Mouse (Mus musculus) T-cell, adult 2 months (primary cell): ENCODE measurements around the gene Cacng5.

Experiments used
- DNase-seq: peaks from one replicate; pipeline ENCODE4 v3.0.0; 2022; ENCODE audit warnings: low spot score

Gene Cacng5

DNA sequence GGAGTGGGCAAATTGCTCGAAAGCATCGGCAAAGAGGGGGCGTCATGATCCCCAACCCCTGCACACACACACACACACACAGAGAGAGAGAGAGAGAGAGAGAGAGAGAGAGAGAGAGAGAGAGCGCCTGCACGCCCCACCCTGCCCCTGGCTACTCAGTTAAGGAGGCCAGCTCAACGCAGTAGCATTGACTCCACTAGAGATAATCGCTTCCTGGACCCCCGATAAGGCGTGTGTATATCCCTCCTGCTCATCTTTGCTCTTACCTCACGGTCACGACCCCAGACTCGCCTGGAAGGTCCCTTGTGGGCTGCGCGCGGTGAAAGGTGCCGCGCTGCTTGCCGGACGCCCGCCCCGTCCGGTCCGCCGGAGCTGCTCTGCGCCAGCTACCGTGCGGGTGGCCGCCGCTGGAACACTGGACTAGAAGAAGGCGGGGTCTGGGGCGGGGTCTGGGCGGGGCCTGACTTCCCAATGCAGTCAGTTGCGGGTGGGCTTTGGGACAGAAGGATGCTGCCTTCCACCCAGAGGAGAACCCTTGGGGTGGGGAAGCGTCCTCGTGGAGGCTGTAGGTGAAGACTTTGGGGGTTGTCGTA, at the start of gene Cacng5:
Cacng5 (minus strand) TSS at position 422 of the 593 bp plus-strand sequence.
- no peak for DNase-seq

DNA sequence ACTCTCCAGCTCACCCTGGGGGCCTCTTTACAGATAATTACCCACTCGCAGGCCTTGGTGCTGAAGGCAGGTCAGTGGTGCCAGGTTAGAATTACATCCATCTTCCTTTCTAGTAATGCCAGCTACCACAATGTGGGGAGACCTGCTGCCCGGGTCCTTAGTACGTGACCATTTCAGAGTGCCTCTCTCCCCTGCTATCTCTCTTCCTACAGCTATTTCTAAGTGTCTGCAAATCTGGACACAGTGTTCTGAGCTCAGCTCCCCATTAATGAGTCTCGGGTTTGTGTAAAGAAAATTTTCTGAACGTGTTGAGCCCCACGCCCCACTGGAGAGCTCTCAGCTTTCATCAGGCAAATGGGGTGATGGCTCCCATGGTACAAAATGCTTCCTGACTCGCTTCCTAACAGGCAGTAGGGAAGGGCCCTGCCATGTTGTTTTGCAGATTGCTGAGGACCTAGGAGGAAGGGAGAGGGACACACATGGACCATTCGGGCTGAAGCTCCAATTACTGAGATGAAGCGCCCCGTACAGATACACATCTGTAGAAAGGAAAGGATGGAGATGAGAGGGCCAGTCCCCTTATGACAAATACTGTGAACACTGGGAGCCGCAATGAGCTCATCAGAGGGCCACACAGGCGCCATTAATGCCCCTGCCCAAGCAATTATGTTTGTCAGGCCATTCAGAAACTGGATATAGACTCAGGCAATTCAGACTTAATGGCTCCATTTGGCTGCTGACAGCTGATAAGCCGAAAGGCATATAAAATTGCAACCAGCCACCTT, 42.9 kb upstream of the Cacng5 start:
- DNase-seq = no peak

DNA sequence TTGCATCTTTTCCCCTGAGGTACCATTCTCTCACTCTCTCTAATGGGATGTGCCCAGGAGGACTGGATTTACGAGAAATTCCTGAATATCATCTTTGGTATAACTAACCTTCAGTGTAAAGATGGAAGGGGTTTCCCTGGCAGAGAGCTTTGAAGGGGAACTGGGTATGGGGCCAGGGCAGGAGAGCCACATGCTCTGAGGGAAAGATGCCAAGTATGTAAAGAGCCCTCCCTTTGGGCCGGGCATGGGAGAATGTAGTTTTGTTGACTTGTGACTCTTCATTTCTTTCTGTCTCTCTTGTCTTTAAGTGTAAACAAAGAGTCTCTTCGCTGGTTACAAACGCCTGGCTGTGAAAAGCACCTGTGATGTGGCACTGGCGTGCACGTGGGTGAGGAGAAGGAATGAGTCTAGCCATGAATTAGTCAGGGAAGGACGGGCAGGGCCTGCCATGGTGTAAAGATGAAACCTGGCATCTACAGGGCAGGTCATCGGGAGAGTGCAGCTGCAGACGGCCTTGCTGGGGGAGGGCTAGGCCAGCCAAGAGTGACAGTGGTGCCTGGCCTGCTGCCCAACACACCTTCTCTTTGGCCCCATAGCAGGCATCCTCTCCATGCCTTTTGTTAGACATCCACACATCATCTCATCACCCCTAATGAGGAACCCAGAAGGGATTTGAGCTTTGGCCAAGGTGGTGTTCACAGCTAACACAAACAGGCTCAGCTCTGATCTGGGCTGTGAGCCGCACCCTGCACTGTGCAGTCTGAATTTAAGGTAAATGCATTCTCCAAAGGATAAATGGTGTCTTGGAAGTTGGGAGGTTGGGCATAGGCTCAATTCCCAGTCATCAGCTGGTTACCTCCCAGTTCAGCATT, 40.6 kb upstream of the Cacng5 start:
- DNase-seq = no peak

DNA sequence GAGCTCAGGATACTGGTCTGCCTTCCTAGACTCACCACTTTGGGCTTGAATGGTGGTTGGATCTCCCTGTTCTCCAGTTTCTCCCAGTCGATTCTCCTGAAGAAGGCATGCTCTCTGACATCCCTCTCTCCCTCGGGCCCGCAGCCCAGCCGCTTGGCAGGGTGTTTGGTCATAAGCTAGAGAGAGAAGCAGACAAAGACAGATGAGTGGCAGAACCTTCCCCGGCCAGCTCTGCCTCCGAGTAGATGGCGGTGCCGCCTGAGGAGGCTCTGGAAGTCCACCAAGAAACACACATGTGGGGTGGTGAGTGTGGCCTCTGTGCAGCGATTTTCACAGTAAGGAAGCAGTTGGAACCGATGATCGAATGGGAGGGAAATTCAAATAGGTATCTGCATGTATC, 36.6 kb upstream of the Cacng5 start:
- DNase-seq = no peak

DNA sequence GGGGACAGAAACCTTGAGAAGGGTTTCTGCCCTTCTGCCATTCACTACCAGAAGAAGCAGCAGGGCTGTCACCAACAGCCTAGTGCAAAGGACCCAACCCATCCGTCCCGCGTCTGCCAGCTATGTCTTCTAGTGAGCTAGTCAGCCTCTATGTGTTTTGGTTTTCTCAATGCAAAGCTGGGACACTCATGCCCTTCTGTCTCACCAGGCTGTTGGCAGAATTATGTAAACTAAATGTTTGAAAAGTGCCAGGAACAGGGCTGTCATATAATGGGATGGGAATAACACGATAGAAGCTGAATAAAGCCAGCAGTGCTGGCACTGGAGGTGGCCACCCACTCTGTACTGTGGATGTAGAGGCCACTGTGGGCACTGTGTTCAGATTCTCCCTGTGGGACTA, 35.8 kb upstream of the Cacng5 start:
- no peak for DNase-seq

DNA sequence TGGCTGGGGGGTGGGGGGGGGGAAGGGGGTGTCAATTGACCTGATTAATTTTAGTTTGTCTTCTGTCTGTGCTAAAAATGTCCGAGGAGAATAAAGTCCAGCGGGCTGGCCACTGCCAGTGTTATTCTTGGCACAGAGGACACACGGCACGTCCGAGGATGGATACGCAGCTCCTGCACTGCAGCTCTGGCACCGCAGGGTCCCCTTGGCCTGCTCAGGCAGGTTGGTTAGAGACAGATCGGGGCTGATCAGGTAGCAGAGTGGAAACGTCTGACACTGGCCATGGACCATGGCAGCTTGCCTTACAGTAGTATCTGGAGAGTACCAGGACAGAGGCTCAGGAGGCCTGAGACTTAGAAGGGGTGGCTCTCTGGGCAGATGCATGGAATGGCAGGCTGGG, 35.4 kb upstream of the Cacng5 start:
- DNase-seq = no peak

DNA sequence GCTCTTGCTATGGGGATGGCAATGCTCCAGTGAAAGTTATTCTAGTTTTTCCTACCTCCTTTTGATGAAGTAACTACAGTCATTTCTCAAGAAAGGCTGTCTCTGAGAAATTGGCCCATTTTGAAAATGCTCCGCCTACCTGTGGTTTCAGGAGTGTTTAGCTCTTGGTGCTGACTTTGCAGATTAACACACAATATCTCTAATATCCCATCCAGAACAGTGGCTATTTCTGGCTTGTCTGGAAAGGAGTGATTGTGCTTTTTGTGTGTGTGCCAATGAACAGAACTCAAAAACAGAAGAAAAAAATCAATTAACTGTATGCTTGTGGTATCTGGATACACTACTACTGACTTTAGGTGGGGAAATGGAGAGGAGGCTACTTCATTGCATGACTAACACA, 33.1 kb upstream of the Cacng5 start:
- DNase-seq = no peak

DNA sequence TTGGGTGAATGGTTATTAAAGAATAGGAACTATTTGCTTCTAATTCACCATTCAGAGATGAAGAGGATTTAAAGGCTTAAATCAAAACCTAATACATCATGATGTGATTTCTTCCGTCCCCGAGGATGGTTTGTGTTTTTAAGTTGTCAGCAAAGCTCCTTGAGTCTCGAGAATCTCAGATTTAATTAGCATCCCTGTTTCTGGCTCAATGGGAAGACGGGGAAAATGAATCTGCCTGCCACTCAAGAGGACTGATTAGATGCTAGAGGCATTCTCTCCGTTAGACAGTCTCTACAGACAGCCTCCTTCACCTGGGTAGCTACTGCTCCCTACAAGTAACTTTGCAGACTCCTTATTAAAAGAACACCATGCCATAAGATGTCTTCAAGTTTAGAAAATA, 32.0 kb upstream of the Cacng5 start:
- no peak for DNase-seq

DNA sequence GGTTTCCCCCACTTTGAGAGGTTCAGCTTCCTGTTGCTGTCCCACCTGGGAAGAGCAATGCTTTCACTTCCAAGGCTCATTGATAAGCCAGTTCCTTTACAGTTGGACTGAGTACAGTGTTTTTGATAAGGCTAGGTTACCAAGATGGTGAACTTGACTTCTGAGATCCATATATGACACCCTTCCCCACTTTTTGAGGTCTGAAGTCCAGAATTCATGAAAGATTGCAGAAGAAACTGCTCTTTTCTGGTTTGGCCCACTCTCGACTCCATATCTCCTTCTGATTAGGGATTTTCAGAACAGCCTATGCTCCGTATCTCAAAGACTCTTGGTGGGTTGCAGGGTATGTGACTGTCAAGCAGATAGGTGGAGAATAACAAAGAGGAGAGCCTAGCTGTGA, 22.1 kb upstream of the Cacng5 start:
- DNase-seq = no peak

DNA sequence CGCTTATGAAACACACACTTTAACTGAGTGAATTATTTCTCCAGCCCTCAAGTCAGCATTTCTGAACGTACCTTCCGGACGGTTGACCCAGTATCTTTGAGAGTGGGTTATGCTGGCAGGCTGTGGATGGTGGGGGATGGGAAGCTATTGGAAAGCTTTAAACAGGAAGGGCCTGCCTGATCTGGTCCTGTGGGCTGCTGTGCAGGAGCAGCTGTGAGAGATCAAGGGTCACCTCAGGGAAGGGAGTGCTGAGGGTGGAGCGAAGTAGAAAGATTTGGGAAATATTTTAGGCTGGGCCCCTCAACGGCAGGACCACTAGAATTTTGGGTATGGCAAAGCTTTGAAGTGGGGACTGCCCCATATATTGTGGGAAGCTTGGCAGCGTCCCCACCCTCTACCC, 16.9 kb upstream of the Cacng5 start:
- DNase-seq = no peak

DNA sequence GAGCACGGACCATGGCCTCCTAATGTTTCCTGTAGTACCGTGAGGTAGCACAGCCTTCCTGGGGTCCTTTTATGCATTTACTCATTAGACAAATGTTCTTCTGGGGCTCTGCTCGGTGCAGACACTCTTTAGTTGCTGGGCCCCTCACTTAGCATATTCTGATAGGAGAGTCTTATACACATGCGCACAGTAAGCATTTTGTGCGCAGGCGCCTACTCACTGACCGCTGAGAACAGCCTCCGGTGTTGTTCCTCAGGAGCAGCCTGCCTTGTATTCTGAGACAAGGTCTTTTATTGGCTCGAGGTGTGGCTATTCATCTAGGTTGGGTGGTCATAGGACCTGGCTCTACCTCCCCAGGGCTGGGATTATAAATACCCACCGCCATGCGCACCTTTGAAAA, 16.4 kb upstream of the Cacng5 start:
- no peak for DNase-seq

DNA sequence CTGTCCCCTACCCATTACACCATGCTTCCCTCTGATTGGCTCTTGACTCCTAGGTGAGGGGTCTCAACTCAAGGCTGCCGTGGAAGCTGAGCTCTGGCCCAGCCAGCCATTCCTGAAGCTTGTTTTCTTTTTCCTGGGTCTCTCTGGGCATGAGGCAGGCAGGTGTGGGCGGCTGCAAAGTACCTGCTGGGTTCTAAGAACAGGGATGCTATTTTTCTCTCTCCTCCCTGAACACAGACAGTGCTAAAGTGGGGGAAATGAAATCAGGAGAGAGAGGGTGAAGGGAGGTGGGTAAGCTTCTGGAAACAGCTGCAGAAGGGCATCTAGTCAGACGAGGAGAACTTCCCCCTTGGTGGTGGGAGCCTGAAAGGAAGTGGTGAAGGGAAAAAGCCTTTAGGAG, 14.9 kb upstream of the Cacng5 start:
- no peak for DNase-seq

DNA sequence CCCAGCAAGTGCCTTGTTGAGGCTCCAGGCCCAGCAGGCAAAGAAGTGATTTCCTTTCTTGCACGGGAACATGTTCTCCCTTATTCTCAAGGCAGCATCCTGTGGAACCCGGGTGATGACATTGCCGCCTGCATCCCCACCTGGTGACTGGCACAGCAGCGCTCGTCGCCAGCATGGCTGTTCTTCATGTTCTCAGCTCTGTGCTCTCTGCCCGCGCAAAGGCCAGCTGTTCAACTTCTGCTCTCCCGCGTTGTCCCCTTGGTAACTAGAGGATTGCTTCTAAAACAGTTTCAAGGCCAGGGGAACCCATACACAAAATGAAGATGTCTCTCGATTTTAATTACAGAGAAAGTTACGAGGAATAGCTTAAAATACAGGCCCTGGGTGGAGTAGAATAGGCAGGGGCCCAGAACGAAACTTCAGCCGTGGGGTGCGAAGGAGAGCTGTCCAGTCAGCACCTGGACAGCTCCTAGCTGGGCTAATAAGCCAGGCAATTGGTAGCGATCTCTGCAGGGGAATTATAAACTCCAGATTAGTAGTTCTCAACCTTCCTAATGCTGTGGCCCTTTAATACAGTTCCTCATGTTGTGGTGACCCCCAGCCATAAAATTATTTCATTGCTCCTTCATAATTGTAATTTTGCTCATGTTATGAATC, 5.1 kb upstream of the Cacng5 start:
- no peak for DNase-seq

DNA sequence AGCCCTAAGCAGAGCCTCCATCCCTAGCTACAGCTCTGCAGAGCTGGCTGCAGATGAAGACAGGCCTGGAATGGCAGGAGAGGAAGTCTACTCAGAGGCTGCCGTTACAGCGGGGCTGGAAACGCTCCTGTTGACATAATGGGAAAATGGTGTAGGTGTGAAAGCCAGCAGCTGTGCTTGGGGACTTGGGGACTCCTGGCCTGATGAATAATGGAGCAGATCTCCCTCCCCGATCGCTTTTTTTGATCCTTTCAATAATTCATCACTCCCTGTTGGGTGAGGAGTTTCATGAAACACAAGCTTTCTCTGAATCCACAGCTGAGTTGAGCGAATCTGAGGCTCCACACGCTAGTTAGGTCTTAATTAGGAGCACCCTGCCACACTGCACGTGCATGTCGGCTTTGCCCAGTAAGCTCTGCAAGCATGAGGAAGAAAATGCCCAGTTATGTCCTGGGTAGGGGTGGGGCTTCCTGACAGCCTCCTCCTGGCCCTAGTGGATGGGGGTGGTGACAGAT, 2.9 kb upstream of the Cacng5 start:
- no peak for DNase-seq

DNA sequence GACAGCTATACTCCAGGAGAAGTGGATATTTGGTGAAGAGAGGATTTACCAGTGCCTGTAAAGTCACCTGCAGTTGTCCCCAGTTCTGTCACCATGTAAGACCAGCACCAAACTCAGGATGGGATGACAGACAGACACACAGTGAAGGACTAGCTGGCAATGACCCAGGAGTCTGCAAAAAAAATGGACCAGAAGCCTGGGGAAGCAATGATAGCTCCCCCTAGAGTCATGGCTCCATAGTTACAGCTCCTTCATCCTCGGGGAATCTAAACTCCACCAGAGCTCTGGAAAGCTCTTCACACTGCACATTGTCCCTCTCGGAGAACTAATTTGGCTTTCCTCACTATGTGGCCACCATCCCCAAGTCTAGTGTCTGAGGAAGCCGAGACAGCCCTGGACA, 1.5 kb downstream of the Cacng5 start:
- no peak for DNase-seq

DNA sequence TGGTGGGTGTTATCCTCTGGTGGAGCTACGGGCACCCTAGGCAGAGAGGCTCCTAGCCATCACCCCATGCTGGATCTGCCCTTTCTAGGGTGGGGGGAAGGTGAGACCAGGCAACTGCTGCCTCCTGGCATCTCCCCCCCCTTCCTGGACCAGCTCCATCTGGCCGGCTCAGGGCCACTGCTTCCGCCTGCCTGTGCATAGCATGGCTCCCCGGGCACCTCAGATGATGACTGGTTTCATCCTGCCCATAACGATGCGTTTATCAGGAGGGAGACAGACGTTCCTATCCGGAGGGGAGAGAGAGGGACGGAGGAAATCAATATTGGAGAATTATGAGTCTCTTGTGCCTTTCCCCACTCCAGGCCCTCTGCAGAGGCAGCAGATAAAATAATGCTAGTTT, 9.5 kb downstream of the Cacng5 start:
- DNase-seq = no peak

DNA sequence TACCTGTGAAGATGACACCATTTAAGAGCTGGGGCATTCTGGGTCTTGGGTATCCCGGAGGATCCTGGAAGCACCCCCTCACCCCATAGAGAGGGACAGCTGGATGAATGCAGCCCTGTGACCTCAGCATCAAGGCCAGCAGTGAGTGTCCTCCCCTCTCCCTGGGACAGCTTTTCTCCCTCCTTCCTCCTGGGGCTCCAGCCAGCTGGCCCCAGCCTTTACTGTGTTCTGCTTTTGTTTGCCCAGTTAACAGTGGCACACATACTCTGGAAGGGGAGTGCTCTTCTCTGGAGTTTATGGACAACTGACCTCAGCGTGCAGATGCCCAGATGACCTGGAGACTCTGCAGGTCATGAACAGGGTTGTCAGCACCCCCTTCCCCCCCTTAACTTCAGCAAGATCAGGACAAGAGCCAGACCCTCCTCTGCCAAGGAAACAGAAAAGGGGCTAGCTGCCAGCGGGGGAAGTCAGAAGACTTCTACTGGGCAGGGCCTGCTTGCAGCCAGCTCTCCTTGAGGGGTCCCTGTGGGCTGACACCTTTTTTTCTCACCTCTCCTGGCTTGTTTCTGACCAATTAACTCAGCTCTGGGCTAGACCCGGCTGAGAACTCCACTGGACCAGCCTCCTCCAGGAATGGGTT, 10.8 kb downstream of the Cacng5 start:
- no peak for DNase-seq

DNA sequence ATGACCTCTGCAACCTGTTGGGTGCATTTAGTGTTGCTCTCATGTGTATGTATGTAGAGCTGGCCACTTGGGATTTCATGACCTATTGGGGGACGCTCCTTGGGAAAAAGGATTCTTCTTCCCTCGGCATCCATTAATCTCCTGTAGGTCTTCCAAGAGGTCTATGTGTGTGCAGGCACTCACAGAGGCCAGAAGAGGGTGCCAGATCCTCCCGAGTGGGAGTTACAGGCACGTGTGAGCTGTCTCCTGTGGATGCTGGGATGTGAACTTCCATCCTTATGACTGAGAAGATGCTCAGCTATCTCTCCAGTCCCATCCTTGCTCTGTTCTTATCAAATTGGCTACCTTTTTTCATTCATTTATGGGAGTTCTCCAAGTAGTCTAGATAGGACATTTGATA, 14.4 kb downstream of the Cacng5 start:
- no peak for DNase-seq

DNA sequence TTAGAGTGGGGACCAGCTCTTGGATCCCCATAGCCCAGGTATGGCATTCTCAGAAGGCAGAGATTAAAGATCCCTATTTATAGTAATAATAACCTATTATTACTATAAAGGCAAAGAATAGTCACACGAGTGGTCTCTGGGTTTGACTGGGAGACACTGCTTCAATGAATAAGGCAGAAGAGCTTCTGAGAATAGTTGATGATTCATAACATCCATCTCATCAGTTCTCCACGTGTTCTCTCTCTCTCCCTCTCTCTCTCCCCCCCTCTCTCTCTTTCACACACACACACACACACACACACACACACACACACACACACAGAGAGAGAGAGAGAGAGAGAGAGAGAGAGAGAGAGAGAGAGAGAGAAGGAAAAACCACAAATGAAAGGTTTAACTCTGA, 16.2 kb downstream of the Cacng5 start:
- DNase-seq = no peak

DNA sequence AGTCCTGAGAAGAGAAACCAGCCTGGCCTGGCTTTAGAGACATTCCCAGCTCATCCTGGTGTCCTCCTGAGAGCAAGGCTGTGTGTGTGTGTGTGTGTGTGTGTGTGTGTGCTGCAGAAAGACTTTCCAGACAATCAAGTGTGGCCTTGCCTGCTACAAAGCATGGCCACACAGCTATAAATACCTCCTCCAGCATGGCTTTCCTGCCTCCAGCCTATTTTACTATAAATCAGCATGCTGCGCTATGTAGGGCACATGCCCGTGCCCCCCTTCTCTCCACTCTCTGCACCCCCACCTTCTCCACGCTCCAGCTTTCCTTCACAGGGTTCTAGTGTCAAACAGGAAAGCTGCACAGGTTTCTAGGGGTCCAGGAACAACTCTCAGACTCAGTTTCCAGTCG, 19.2 kb downstream of the Cacng5 start:
- no peak for DNase-seq

DNA sequence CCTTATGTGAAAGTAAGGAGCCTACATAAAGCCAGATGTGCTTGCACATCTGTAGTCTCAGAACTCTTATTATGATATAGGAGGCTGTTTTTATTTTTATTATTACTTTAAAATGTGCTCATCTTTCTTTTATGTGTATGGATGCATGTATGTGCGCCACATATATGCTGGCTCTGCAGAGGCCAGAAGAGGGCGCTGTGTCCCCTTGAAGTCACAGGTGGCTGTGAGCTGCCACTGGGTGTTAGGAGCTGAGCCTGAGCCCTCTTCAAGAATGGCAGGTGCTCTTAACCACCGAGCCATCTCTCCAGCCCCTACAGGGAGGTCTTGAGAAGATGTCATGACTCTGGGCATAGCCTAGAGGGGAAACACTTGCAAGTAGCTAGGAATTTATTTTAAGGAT, 23.5 kb downstream of the Cacng5 start:
- DNase-seq = no peak

DNA sequence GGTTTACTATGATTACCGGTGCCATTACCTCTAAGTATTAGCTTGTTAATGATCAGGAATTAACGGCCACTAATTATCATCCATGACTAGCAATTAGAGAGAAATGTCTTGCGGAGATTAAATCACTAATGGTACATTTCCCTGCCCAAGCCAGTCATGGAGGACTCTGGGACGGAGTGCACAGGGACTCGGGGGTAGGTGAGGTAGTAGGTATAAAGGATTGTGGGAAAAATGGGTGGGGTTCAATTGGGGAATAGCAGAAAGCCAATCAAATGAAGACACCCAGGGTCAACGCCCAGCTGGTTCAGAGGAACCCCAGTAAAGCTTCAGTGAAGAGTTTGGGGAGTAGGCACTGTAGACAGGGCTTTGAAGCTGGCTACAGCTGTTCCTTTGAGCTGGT, 27.5 kb downstream of the Cacng5 start:
- DNase-seq = no peak
